Mouse (Mus musculus) heart, adult 8-10 months (tissue): ENCODE measurements around the gene Chn2. TPM values are rescaled to one million over a fixed set of nuclear protein-coding genes. Genes with fewer than 3 reads are reported as not detected.

Experiments used
- DNase-seq: peaks from one replicate; pipeline ENCODE4 v3.0.0; 2022; ENCODE audit warnings: low spot score
- total RNA-seq, 4 experiments: library from RNA; stranded (reverse); gene quantifications; 2 replicates each; pipeline ENCODE4 v1.2.4; 2022

Gene Chn2
- total RNA-seq, 4 experiments from 2014 or later = 2.7 to 5.1 (median 2.9) TPM

DNA sequence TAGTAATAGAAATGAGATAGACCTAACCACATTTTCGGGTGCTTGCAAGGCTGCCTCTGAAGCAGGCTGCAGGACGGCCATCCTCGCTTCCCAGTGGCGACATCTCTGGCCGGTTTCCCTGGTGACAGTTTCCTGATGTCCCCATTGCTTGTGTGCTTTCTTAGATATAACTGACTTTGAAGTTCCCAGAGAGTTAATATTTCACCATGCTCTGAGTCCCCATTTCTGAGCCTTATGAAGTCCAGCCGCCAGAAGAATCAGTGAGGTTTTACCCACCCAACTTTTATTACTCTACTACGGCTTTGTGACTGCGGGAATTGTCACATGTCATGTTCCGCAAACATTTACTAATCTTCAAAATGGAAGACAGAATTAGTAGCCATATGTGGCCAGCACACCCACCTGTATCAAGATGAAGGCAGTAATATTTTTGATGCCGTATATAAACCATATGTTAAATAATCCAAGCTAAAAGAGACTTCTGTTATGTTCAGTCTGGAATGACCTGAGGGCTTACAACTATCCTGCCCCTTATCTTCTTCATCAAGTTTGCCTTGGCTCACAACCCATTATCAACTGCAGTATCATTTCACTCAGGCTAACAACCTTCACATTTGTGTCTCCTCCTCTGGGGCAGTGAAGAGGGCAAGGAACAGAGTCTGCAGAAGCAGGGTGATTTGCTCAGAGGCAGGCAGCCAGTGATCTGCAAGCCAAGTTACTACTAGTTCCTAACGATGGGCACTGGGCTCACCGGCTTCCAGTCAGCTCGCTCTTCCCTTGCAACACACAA, 192.6 kb downstream of the Chn2 start:
- no peak for DNase-seq

- no peak for DNase-seq
Measured at GRCm38 (mm10) chr6:54236441-54236840, 197.1 kb downstream of the Chn2 start.

GRCm38 (mm10) chr6:54241761-54242160, 202.4 kb downstream of the Chn2 start:
- no peak for DNase-seq

DNA sequence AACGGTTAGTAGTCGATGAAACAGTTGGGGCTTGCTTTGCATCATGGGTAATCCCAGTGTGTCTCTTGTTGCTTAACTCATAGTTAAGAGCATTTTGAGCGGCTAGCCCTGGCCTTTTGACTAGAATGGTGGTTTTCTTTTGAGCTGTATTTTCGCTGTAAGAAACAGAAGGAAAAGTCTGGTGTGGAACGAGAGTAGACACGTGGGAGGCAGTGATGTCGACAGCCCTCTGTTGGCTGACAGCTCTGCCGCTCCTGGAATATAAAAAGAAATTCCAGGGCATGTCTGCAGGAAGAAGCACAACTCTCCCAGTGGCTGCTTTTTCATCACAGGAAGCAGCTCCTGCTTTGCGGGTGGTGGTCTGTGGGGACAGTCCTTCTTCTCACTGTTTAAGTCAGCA, 202.9 kb downstream of the Chn2 start:
- DNase-seq = peak; percentile 9

DNA sequence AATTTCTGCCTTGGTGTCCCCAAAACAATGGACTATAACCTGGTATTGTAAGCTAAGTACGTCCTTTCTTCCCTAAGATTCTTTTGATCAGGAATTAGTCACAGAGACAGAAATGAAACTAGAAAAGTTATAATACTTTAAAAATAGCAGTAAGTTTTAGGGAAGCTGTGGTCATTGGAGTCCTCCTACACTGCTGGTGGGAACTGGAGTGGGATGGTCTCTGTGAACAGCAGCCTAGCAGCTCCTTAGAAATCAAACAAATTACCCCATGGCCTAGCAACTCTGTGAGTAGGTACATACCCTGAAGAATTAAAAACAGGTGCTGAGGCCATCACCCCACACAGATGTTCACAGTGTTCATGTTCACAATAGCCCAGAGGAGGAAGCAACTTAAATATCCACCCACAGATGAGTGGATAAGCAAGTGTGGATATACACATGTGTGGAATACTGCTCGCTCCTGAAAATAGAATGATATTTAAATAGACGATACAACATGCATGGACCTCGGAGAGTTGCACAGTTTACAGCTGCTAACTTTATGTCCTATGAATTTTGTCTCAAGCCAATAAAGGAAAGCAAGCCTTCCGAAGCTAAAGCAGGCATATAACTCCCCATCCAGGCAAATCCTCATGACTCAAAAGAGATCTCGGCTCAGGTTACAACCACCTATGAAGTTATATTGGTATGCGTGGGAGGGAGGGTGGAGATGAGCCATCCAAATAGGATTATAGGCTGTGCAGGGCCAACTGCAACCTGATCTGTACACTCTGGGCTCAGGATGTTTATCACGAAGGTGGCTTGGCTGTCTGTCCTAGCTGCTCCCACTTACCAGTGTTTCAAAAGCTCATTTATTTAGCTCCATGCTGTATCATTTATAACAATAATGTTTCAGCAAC, 209.2 kb downstream of the Chn2 start:
- no peak for DNase-seq

GRCm38 (mm10) chr6:54251401-54252191, 212.2 kb downstream of the Chn2 start:
- DNase-seq = no peak

GRCm38 (mm10) chr6:54253206-54253605, 213.9 kb downstream of the Chn2 start:
- no peak for DNase-seq

DNA sequence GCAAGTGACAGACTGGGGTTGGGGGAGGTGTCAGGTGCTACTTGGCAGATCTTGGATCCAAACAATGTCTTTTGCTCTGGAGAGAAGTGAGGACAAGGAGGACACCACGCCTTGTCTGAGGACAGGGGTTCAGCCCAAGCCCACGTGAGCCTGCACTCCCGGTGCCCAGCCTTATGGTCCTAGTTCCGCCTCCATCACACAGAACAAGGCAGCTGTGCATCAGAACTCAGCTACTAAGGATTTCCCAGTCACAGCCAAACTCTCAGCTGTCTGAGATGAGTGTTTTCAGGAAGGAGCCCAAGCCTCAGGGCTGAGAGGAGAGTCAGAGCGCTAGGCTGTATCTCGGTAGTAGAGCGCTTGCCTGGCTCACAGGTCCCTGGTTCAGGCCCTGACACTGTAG, 214.5 kb downstream of the Chn2 start:
- DNase-seq = no peak

- no peak for DNase-seq
Measured at GRCm38 (mm10) chr6:54254759-54255158, 215.4 kb downstream of the Chn2 start.

- no peak for DNase-seq
Measured at GRCm38 (mm10) chr6:54255321-54255720, 216.0 kb downstream of the Chn2 start.

- no peak for DNase-seq
Measured at GRCm38 (mm10) chr6:54256397-54256796, 217.0 kb downstream of the Chn2 start.

- no peak for DNase-seq
Measured at GRCm38 (mm10) chr6:54257552-54257951, 218.2 kb downstream of the Chn2 start.

DNA sequence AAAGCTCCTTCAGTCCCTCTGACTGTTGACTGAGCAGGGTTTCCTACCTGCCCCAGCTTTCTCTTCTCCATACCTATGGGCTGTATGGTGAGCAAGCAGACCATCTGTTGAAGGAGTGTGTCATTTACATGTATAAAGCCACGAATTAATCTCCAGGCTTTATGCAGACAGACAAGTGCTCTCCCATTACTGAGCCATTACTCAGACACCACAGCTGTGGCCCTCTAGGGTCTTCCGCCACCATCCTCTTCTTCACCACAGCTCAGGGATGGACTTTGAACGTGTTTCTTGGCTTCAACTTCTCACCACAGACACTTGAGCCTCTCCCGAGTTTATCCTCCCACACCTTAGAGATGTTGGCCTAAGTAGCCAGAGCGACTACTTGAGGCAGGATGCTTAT, 219.1 kb downstream of the Chn2 start:
- no peak for DNase-seq

- no peak for DNase-seq
Measured at GRCm38 (mm10) chr6:54262732-54263131, 223.4 kb downstream of the Chn2 start.

- DNase-seq = no peak
Measured at GRCm38 (mm10) chr6:54263890-54264289, 224.5 kb downstream of the Chn2 start.

DNA sequence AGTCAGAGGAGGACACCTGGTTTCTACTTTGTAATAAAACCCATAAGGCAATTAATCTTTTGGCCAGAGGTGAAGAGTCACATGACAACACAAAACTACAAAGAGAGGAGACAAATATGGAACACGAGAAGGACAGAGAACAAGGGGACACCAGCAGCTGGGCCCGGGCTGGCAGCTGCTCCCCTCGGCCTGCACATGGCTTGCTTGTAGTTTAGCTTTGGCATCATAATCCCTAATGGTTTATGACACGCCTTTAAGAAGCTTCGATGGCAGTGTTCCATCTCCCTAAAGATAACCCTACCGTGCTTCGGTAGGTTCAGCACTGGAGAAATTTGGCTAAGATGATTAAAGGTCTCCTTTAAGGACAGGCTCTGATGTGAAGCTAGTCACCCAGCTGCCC, 225.2 kb downstream of the Chn2 start:
- no peak for DNase-seq

DNA sequence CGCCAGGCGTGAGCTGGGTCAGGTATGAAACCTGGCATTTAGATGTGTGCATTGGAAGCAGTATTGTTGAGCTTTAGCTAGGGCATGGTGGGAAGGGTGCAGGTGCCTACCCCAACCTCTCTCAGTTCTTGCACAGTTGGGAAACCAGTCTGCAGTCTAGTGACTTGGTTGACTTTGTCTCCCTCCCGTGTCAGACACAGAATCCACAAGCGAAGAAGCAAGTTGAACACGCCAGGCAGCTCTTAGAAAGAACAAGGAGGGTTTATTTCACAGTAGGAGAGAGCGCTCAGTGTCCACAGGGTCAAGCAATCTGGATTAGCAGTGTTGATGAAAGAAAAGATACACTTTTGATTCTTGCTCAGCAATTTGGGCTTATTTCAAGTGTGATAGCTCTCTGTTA, 226.0 kb downstream of the Chn2 start:
- no peak for DNase-seq

DNA sequence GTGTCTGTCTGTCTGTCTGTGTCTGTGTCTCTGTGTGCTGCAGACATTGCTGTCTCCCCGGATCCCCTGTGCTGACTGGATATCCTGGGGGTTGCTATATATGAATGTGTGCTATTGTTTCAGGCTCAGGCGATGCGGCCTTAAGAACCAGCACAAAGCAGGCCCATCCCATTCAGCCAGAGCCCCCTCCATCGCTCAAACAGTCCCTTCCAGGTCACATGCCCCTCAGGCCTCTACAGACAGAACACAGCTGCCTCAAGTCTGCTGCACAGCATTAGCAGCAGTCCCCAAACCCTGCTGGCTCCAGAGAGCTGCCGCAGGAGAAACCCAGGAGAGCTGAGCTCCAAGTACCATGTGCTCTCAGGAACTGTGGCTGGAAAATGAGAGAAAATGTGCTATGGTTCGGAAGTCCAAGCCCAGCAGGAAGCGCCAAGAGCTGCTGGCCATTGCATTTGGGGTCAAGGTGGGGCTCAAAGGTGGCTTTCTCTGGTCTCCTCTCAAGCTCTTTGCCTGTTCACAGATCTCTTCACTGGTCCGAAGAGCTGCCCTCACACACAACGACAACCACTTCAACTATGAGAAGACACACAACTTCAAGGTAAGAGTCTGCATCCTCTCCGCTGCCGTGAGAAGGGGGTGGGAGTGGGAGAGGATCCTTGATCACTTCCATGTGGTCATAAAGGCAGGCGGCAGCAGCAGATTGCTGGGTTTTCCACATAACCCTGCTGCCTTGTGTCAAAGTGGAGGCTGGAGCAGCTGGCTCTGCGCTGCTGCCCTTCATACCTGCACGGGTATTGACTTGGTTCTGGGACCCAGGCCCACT, 233.4 kb downstream of the Chn2 start:
- DNase-seq = no peak

DNA sequence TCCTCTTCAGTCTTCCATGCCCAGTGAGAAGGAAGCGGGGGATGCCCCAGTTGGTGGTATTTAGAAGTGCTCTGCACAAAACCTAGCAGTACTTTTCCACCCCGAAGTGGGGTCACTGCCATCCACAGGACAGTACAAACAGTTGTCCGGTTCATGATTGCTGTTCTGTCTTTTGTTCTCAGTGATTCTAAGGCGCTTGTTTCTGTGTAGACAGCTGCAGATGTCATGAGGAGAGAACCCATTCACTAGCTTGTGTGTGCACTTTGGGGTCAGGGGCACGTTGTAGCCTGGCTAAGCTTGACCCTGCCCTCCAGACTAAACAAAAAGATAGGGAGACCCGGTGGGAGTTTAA, 234.0 kb downstream of the Chn2 start:
- no peak for DNase-seq

- no peak for DNase-seq
Measured at GRCm38 (mm10) chr6:54277234-54277633, 237.9 kb downstream of the Chn2 start.

DNA sequence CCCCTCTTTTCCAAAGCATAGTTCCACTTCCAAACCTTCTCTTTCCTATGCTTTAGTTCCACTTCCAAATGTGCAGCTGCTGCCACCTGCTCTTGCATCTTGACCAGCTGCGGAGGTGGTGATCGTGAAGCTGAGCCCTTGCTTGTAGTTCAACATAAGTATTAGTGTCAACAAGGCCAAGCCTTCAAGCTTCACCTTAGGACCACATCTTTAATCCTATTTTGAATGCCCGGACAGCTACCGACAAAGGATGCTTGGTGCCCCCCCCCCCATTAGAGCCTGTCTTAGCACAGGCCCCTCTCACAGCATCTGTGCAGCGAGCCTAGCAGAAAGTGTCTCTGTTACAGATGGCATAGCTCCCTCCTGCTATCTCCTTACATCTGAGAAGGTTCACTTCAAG, 238.5 kb downstream of the Chn2 start:
- DNase-seq = peak; percentile 48
